Mouse (Mus musculus) spleen, adult 18-20 months (tissue): ENCODE measurements at regions not wholly inside any gene's neighbourhood (a gene's known extent, or its start where the extent isn't known, plus 50 kb on each side); places are given as distances from the start of the nearest gene placed in this dataset.

Experiments used
- DNase-seq, 2 experiments: peaks; one replicate each; pipeline ENCODE4 v3.0.0; 2022; ENCODE audit warnings: mixed read lengths in 2 of 2

DNA sequence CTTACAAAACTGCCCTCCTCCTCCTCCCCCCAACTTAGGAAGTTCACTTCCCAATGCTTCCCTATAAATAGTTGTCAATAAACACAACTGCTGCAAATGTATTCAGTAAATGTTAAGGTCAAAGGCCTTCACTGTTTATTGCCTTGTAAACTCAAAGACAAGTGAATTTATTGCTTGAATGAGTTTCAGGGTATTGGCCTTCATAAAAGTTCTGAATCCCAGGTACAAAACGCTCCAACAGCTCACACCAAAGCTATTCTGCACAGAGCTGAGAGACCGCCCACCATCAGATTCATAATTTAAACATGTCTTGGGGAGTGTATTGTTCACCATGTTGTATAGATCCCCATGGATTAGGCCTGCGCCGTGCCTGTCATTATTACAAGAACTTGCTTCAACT lies 53.9 kb upstream of the Cdkn3 start:
- no peak for DNase-seq

DNA sequence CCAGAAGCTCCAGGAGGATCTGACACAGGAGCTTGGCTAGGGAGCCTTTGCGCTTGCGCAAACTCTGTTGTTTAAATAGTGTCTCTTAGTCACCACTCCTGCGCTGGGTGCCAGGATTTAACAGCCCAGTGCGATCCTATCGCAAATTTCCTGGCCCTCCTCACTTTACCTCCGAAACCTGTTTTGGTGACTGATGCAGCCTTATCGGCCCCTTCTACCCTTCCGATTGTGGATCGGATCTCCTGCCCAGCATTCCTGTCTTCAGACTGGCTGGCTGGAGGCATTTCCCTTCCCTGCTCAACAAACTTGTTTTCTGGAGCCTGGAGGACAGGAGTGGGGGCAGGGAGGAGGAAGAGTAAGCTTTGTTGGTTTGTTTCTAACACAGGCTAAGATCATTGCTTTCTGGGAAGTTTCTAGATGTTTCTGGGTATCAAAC lies 56.0 kb upstream of the Cdkn3 start:
- DNase-seq = no peak

DNA sequence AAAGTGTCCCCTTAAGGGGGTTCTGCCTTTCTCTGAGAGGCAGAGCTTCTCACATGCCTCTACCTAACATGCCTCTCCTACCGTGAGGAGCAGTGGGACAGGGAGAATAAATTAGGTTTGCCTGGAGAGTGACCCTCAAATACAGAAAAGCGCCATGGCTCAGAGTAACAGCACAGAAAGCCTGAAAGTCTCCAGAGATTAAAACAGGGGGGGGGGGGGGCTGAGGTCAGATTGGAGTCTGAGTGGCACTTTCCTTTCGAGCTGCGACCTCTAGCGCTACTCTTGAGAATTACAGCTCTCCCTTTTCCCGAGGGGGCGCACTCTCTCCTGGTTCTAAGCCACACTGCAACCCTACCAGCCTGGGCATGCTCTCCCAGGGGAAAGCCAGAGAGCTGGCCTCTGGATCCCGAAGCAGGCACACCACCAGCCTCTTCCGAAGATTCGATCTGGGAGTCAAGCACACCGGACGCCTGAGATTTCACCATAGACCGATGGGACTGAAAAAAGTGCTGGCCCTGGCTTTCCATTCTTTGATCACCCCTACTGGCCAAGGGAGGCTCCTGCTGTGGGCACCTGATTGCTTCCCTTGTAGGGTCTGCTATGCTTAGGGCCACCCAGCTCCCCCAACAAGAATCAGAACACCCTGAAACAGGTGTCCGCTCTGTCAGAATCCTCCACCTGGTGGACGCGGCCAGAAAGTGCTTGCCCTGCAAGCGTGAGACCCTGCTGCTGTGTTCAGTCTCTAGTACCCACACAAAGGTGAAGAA lies 57.5 kb upstream of the Cdkn3 start:
- peak in 1 of 2 experiments; percentile 37 for DNase-seq

DNA sequence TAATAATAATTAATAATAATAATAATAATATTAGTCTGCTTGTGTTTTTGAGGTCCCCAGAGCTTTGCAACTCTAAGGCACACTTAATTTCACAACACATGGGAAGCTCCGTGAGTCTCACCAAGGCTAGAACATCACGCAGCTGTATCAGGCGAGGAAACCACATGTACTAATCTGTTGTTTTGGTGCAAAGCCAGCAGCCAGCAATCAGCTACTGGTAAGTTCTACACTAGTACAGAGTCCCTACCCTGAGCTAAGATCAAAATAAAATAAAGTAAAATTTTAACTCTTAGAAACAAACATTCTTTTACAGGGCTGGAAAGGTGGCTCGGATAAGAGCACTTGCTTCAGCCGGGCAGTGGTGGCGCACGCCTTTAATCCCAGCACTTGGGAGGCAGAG lies 67.8 kb upstream of the Cdkn3 start:
- DNase-seq = no peak

DNA sequence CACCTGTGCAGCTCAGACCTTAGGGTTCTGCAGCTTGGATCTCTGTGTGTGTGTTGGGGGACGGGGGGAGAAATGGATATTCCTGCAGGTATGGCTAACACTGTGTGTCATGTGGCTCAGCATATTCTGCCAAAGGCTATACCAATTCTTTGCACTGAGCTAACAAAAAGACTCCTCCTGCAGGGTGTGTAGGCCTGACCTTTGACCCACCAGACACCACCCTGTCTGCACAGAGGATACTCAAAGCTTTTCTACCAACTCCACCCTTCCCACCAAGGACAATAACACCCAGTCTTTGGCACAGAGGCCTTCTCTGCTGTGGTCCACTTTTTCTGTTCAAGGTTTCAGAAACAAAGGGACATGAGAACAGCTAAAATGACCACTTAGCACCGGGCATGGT lies 68.3 kb upstream of the Cdkn3 start:
- no peak for DNase-seq

DNA sequence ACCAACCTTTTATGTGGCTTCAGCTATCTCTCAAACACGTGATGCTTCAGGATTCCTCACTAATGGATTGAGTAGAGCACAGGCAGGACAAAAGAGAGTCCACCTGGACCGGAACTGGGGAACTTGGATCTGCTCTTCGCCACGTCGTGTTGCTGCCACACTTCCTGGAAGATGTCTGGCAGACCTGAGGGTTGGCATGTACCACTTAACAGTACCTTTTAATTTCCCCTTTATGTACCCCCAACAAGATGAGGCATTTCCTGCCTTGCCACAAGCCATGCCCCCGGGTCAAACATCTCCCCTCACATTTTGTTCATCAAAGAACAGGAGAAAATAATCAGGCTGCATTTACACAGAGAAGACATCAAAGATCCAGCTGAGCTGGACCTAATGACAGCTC lies 77.6 kb upstream of the Cdkn3 start:
- DNase-seq = no peak

DNA sequence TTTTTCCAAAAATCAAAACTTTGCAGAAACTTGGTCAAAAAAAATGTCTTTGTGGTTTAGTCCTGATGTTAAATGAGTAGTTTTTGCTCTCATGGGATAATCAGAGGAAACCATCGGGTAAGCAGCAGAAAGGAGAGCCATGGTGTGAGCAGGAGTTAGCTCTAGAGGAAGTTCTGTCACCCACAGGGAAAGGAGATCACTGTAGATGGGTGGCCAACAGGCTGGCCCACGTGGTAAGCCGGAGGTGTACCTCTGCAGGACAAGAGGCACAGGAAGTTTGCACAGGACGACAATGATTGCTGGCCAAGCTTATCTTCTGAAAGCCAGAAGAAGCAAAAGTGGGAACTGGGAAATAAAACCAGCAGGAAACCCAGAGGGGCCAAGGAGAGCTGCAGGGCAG lies 81.4 kb upstream of the Cdkn3 start:
- DNase-seq = no peak

DNA sequence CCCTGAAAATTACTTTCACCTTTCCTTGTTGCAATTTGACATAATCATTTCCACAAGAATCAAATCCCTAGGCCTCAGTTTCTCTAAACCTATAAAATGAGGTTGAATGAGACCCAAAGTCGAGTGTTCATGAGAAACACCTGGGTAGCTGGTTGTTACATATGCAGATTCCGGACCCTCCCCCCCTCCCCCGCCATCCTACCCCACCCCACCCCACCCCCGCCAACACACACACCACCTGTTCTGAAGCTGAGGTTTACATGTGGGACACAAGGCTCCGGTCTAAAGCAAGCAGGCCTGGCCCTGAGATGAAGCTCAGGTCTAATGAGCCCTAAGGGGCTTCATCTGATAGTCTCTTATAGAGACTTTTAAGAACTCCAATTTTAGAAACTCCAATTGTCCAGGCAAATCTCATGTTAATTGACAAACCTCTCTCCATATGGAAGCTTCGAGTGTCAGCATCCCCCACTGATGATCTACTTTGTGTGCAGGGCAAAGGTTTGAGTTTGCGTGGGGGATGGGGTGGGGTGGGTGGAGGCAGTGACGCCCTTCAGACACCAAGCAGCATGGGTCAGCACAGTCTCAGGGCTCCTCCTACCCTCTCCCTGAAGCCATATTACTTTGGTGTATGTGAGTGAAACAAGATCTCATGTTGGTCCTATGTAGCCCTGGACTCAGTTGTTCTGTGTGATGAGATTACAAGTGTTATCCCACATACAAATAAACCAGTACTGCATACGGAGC lies 88.7 kb upstream of the Cdkn3 start:
- no peak for DNase-seq

DNA sequence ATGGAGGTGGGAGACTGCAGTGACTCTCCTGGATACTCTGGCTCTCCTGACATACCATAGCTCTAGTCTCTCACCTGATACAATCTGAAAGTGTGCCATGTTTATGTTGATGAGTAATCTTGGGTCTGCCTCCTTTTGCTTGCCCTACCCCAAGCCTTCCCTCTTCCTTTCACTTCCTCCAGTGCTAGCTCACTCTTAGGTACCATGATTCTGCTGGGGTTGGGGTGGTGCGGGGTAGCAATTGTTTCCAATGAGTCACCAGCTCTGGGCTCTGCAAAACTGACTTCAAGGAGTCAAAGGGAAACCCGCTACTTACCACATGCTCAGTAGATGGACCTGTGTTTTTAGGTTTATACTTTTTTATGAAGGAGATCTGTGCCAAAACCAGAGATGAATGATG lies 89.3 kb upstream of the Cdkn3 start:
- no peak for DNase-seq

DNA sequence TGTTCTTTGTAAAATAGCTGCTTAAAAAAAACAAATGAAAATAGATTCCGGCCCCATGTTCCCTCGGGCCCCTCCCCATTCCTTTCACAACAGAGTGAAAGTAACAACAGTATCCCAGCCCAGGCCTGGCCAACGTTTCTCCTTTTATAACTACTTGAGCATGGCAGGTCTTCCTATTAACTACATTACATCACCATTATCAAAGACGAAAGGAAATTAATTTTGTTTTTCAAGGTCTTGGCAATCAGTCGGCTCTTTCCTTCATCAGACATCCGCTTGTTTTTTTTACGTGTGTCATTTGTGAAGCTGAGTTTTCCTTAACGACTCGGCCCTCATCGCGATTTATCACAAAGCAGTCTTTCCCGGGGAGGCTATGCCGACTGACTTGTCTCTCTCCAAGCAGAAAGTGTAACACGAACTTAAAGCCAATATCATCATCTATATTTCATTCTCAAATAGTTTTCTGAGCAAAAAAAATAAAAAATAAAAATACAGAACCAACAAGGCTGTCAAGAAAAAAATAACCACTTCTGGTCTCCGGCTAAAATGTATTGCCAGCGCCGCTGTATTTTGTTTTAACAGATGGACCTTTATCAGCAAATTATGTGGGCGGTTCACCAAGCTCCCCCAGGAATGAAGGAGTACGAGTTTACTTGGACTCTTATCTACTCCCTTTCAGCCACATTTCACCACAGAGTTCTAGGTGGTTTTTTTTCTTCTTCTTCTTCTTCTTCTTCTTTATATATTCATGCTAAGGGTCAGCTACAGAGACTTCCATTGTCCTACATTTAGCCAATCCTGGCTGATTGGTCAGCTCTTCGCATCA lies 89.9 kb upstream of the Cdkn3 start:
- no peak for DNase-seq

DNA sequence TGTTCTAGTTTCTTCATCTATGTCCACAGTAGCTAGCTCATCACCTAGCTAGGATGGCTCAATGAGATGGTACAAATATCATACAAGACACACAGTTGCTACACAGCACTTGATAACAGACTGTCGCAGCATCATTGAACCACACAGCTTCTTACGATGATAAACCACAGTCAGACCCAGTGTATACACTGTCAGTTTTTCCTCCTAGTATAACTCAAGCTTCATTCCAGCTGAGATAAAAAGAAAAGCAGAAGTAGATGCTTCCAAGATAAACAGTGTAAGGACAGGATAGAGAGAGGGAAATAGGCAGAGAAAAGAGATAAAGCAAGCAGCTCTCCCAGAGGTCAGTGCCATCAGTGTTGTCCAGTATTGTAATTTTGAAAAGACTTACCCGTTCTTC lies 92.1 kb upstream of the Cdkn3 start:
- DNase-seq = no peak

DNA sequence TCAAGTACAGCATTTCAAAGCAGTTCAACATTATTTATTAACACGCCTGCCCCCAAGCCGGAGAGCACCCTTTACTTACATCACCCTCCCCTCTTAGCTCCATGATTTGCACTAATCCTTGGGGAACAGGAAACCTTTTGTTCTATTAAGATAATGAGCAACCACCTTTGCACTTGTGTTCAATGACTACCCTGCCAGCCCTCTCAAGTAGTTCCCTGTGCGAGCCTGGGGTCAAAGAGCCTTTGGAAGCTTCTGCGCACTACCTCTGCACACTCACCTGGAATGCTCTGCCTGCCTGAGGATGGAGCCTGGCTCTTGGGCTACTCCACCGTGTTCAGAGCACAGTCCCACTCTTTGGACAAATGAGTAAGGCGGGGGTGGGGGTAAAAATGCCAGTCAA lies 96.0 kb upstream of the Cdkn3 start:
- no peak for DNase-seq

DNA sequence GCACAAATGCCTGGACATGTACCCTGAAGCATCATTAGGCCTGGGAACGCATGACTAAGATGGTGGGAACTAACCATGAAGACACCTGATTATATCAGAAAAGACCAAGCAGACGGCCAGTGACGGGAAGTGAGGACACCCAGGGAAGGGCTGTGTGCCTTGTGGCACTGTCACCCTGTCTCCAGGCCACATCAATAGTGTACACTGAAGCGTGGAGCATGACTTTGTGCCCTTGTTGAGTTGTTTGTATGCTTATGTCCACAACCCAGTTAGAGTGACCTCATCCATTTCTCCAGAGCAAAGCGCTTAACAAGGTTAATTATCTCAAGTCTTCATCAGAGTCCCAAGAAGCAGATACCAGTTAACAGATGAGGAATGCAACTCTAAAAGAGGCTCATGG lies 96.8 kb upstream of the Cdkn3 start:
- DNase-seq = no peak

DNA sequence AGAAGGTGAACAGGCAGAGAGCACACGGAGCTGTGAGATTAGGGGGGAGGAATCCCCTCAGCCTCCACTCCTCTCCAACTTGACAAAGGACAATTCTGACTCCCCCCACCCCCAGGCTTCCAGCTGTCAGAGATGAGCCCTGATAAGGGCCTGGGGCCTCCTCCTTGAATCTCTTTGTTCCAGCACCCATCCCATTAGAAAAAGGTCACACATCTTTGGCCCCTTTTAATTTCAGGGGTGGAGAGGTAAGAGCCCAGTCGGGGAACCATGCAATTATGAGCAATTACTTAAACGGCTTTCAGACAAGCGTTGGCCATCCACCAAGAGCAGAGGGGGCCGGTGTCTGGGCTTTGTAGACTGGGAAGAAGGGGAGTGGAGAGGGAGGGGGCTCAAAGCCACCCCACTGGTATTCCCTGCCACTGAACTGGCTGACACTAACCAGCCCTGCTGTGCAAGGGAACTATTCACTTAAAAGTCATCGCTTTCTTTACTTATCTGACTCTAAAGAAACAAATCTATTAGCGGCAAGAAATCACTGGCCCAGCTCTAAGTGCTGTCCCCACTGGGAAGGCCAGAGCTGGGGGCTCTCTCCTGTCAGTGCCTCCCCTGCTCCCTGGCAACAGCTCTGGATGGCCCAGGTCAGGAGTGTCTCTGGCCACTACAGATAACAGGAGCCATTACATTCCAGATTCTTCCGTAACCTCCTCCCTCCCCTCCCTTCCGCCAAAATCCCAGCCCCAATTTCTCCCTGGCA lies 98.4 kb upstream of the Cdkn3 start:
- no peak for DNase-seq

DNA sequence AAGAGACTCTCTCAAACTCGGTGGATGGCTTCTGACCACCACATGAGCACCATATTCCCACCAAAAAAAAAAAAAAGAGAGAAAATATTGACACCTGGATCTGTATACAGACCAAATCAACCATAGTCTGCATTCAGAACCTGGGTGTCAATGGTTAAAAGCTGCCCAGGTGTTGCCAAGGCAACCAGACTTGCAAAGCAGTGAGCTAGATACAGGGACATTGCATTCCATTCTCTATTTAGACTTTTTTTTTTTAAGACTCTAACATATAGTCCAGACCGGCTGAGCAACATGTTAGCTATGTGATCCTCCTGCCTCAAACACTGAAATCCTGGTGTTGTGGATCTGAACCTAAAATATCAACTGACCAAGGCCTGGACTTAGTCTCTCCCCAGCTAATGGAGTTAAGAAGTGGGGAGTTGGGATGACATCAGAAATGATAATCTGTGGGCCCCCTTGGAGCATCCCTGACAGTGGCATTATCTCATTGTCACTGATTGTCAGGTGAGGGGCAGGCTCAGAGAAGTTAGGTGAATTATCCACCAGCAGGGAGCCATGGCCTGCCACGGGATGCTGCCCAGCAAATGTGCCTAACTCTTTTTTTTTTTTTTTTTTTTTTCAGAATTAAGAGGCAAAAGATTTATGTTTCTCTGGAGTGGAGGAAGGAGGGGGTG lies 99.1 kb upstream of the Cdkn3 start:
- DNase-seq = no peak

DNA sequence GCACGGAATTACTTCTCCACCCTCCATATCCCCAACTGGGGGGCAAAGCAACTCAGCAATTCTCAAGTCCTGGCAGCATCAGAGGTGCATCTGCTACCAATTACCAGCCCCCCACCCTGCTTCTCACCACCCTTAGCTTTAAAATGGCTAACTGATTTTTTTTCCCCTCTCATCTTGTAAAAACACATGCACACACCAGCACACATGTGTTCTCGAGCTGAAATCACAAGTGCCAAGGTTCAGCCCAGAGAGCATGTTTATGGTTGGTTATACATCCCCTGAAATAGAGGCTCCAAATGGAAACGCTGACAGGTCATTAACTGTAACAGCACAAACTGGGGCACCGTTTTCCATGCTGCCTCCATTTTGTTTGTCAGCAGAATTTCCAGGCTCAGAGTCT lies 101.0 kb upstream of the Cdkn3 start:
- DNase-seq = no peak

DNA sequence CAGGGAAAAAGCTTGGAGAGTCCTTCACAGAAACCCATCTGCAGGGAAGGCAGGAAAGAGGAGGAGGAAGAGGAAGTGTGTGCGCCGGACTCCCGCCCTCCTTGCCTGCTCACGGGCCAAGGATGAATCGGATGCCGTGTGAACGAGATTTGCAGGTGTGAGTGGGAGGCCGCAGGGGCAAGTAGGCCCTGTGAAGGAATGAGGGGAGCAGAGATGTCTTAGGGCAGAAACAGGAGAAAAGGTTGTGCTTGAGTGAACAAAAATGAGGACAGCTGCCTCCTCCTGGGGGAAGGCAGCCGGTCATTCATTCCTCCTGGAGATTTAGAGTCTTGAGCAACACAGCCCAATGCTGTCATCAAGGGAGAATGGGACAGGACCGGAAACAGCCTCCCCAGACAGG lies 104.1 kb upstream of the Cdkn3 start:
- DNase-seq = no peak

DNA sequence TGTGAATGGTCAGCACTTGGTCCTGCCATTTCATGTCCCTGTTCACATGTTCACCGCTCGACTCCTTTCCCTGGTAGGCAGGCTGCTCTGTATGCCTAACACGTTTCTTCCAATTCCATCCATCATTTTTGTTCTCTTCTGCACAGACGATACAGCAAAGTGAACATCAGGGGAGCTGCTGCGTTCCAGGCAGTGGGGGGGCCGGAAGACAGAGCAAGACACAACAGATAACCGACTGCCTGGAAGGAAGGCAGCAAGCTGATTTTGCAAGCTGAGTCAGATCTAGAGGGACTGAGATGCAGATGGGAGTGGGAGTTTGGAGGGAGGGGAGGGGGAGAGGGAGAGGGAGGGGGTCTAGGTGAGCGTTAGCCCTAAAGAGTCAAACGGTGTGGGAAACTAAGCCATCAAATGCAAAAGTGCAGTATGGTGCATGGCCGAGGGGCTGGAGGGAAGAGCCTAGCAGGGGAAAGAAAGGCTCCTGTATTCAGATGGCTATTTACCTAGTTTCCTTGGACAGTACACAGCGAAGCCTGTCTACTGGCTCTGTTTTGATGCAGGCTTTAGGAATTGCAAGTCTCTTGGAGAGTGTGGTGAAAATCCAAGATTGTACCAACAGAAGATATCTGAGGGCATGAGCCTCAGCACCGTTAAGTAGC lies 112.9 kb upstream of the Cdkn3 start:
- no peak for DNase-seq

DNA sequence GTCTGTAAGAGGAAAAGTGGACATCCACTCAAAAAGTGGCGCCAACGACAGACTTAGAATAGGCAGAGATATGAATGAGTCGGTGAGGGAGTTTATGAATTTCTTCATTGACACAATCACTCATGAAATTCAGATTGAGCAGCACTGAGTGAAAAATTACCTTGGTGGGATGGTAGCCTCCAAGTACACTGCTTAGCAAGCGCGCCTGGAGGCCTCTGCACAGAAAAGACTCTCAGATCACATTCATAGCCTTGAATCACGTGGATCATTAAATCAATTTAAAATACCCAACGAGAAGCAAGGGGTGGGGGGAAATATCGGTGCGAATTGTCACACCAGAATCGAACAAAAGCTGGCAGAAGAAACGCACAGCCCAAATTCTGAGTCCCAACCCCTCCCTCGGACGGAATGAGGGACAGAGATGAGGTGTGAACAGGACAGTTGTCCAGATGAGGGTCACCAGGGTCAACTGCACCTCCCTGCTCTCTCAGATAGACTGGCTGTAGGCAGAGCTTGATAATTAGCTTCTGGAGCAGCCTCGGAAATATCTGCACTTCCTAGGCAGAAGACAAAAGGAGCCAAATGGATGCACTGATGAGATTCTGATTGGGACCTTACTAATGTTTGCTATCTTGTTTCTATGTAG lies 113.5 kb upstream of the Cdkn3 start:
- DNase-seq = no peak

DNA sequence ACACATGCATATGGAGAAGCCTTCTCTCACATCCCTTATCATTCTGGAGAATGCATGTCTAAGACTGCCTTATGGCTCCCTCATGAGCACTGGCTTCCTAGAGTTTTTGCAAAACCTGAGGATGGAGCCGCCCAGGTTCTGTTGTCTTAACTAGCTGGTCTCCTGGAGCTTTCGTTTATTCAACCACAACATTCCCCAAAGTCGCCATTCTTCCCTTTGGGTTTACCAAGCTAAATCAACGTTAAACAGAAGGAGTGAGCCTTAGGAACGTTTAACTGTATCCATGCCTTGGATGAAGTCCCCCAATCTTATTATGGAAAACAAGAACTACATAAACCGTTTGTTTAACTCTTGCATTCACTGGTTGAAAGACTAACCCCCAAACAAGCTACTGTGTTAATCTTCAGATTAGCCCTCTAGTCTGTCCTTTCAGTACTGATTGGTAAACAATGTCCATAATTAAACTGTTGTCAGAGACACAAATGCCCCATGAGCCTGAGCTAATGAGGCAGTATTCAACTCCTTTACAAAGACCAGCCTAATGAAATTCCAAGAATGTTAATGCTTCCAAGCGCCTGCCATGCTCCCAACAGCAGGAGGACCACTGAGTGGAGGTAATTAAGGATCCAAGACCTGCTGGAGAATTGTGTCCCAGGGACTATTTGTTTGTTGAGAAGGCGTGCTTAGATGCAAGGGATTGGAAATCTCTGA lies 121.1 kb upstream of the Cdkn3 start:
- no peak for DNase-seq

DNA sequence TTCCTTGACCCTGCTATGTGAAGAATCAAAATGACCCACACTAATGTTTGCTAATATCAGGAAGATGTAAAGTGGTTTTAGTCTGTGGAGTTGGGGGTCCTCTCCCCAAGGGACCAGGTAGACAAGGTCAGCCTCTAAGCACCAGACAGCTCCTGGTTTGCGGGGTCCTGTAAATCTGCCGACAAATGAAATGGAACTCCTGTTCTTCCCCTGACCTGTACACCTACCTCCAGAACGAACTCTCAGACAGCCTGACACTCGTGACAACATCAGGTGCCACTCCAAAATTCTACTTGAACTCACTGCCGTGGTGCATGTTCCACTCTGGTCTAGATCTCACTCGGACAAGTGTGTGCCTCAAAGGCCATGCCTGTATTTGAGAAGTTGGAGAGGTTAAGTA lies 121.8 kb upstream of the Cdkn3 start:
- no peak for DNase-seq
